Mouse (Mus musculus): ENCODE data around the gene Ddx41. TPM values are rescaled to one million over a fixed set of nuclear protein-coding genes. Genes with fewer than 3 reads are reported as not detected.

The Ddx41 gene
- polyA plus RNA-seq, 1 experiment, result 71.2 TPM

- H3K36me3 ChIP-seq (ENCODE audit: control insufficient read depth, insufficient read depth, low read length), result no peaks in the 10 kb centered on the region
- peak; percentile 86 for DNase-seq
- H3K4me1 ChIP-seq (ENCODE audit: control insufficient read depth, insufficient read depth, low read length), result 0 out of 2 replicates have a peak, but pooled peaks cover 4% of the 10 kb centered on the region
- WGBS, result 53% methylated on average over 6 of the region's 6 CpGs
- H3K4me3 ChIP-seq (ENCODE audit: insufficient read depth, low read depth, low read length), result no peak overlapping the region
- peak overlapping the region; percentile 81 for H3K27ac ChIP-seq (ENCODE audit: insufficient read depth, low read depth, low read length)
- TF ChIP-seq POLR2A (IDR thresholded peaks at IDR 0.05; ENCODE audit: low read depth, low read length) (no peak), CTCF (conservative IDR thresholded peaks at IDR 0.05; ENCODE audit: insufficient read depth, insufficient read length, low read depth, low read length) (no peak)
- no peaks in the 10 kb centered on the region for H3K27me3 ChIP-seq (replicated peaks; ENCODE audit: control insufficient read depth, insufficient read depth, low read length)
Observed at GRCm38 (mm10) chr13:55510668-55511491, 25.6 kb downstream of the Ddx41 start.

GRCm38 (mm10) chr13:55510332-55510667, 26.2 kb downstream of the Ddx41 start:
- no peak for DNase-seq
- TF ChIP-seq CTCF (conservative IDR thresholded peaks at IDR 0.05; ENCODE audit: insufficient read depth, insufficient read length, low read depth, low read length) (no peak), POLR2A (IDR thresholded peaks at IDR 0.05; ENCODE audit: low read depth, low read length) (no peak)
- 0 out of 2 replicates have a peak, but pooled peaks cover 4% of the 10 kb centered on the region for H3K4me1 ChIP-seq (ENCODE audit: control insufficient read depth, insufficient read depth, low read length)
- H3K4me3 ChIP-seq (ENCODE audit: insufficient read depth, low read depth, low read length), result no peak overlapping the region
- 52% methylated on average over 3 of the region's 3 CpGs for WGBS
- peak overlapping the region; percentile 49; the same call in 1 of the 2 replicates for H3K27ac ChIP-seq (ENCODE audit: insufficient read depth, low read depth, low read length)
- no peaks in the 10 kb centered on the region for H3K27me3 ChIP-seq (replicated peaks; ENCODE audit: control insufficient read depth, insufficient read depth, low read length)
- no peaks in the 10 kb centered on the region for H3K36me3 ChIP-seq (ENCODE audit: control insufficient read depth, insufficient read depth, low read length)

- H3K4me1 ChIP-seq (ENCODE audit: control insufficient read depth, insufficient read depth, low read length), result 0 out of 2 replicates have a peak, but pooled peaks cover 4% of the 10 kb centered on the region
- no peaks in the 10 kb centered on the region for H3K27me3 ChIP-seq (replicated peaks; ENCODE audit: control insufficient read depth, insufficient read depth, low read length)
- no peak for DNase-seq
- WGBS, result 98% methylated on average over 10 of the region's 10 CpGs
- H3K36me3 ChIP-seq (ENCODE audit: control insufficient read depth, insufficient read depth, low read length), result no peaks in the 10 kb centered on the region
- TF ChIP-seq POLR2A (IDR thresholded peaks at IDR 0.05; ENCODE audit: low read depth, low read length), result no peak
- no peak for TF ChIP-seq CTCF (conservative IDR thresholded peaks at IDR 0.05; ENCODE audit: insufficient read depth, insufficient read length, low read depth, low read length)
- no peak overlapping the region for H3K4me3 ChIP-seq (ENCODE audit: insufficient read depth, low read depth, low read length)
- H3K27ac ChIP-seq (ENCODE audit: insufficient read depth, low read depth, low read length), result no peak overlapping the region
Observed at GRCm38 (mm10) chr13:55508531-55508930, 27.9 kb downstream of the Ddx41 start.

- no peaks in the 10 kb centered on the region for H3K36me3 ChIP-seq (ENCODE audit: control insufficient read depth, insufficient read depth, low read length)
- no peak for DNase-seq
- TF ChIP-seq POLR2A (IDR thresholded peaks at IDR 0.05; ENCODE audit: low read depth, low read length), result no peak
- no peak for TF ChIP-seq CTCF (conservative IDR thresholded peaks at IDR 0.05; ENCODE audit: insufficient read depth, insufficient read length, low read depth, low read length)
Observed at GRCm38 (mm10) chr13:55507877-55508276, 28.6 kb downstream of the Ddx41 start.

GRCm38 (mm10) chr13:55506697-55507096, 29.8 kb downstream of the Ddx41 start:
- H3K36me3 ChIP-seq (ENCODE audit: control insufficient read depth, insufficient read depth, low read length), result no peaks in the 10 kb centered on the region
- no peaks in the 10 kb centered on the region for H3K27me3 ChIP-seq (replicated peaks; ENCODE audit: control insufficient read depth, insufficient read depth, low read length)
- H3K4me3 ChIP-seq (ENCODE audit: insufficient read depth, low read depth, low read length), result no peak overlapping the region
- H3K27ac ChIP-seq (ENCODE audit: insufficient read depth, low read depth, low read length), result no peak overlapping the region
- DNase-seq, result no peak
- TF ChIP-seq CTCF (conservative IDR thresholded peaks at IDR 0.05; ENCODE audit: insufficient read depth, insufficient read length, low read depth, low read length), result no peak
- no peak for TF ChIP-seq POLR2A (IDR thresholded peaks at IDR 0.05; ENCODE audit: low read depth, low read length)
- H3K4me1 ChIP-seq (ENCODE audit: control insufficient read depth, insufficient read depth, low read length), result 0 out of 2 replicates have a peak, but pooled peaks cover 4% of the 10 kb centered on the region
- 89% methylated on average over 10 of the region's 10 CpGs for WGBS

More at GRCm38 (mm10) chr13:55507877-55508276, 28.6 kb downstream of the Ddx41 start:
- WGBS, result 82% methylated on average over 11 of the region's 11 CpGs
- Histone ChIP-seq H3K4me3 (ENCODE audit: insufficient read depth, low read depth, low read length) (no peak overlapping the region), H3K27ac (ENCODE audit: insufficient read depth, low read depth, low read length) (no peak overlapping the region), H3K27me3 (replicated peaks; ENCODE audit: control insufficient read depth, insufficient read depth, low read length) (no peaks in the 10 kb centered on the region), H3K4me1 (ENCODE audit: control insufficient read depth, insufficient read depth, low read length) (0 out of 2 replicates have a peak, but pooled peaks cover 4% of the 10 kb centered on the region)

GRCm38 (mm10) chr13:55505810-55506209, 30.6 kb downstream of the Ddx41 start:
- 94% methylated on average over 9 of the region's 9 CpGs for WGBS
- TF ChIP-seq CTCF (conservative IDR thresholded peaks at IDR 0.05; ENCODE audit: insufficient read depth, insufficient read length, low read depth, low read length) (no peak), POLR2A (IDR thresholded peaks at IDR 0.05; ENCODE audit: low read depth, low read length) (no peak)
- 0 out of 2 replicates have a peak, but pooled peaks cover 4% of the 10 kb centered on the region for H3K4me1 ChIP-seq (ENCODE audit: control insufficient read depth, insufficient read depth, low read length)
- H3K4me3 ChIP-seq (ENCODE audit: insufficient read depth, low read depth, low read length), result no peak overlapping the region
- H3K27me3 ChIP-seq (replicated peaks; ENCODE audit: control insufficient read depth, insufficient read depth, low read length), result no peaks in the 10 kb centered on the region
- no peaks in the 10 kb centered on the region for H3K36me3 ChIP-seq (ENCODE audit: control insufficient read depth, insufficient read depth, low read length)
- no peak for DNase-seq
- H3K27ac ChIP-seq (ENCODE audit: insufficient read depth, low read depth, low read length), result no peak overlapping the region

GRCm38 (mm10) chr13:55504390-55504789, 32.1 kb downstream of the Ddx41 start:
- no peak for DNase-seq
- Histone ChIP-seq H3K27ac (ENCODE audit: insufficient read depth, low read depth, low read length) (no peak overlapping the region), H3K4me1 (ENCODE audit: control insufficient read depth, insufficient read depth, low read length) (no peaks in the 10 kb centered on the region), H3K36me3 (ENCODE audit: control insufficient read depth, insufficient read depth, low read length) (no peaks in the 10 kb centered on the region), H3K27me3 (replicated peaks; ENCODE audit: control insufficient read depth, insufficient read depth, low read length) (no peaks in the 10 kb centered on the region), H3K4me3 (ENCODE audit: insufficient read depth, low read depth, low read length) (no peak overlapping the region)
- WGBS, result 86% methylated on average over 5 of the region's 5 CpGs
- TF ChIP-seq POLR2A (IDR thresholded peaks at IDR 0.05; ENCODE audit: low read depth, low read length) (no peak), CTCF (conservative IDR thresholded peaks at IDR 0.05; ENCODE audit: insufficient read depth, insufficient read length, low read depth, low read length) (no peak)
